Mouse (Mus musculus): ENCODE results near the gene Sik3. TPM values are rescaled to one million over a fixed set of nuclear protein-coding genes. Genes with fewer than 3 reads are reported as not detected.

Sik3 gene
- polyA plus RNA-seq, 1 experiment from 2014 or later = 10.1 TPM

- Histone ChIP-seq H3K9me3 (replicated peaks; ENCODE audit: control insufficient read depth, low read length) (no peaks in the 10 kb centered on the region), H3K4me1 (ENCODE audit: control insufficient read depth, insufficient read depth, low read length) (peaks cover 17% of the 10 kb centered on the region), H3K27ac (ENCODE audit: low read depth, low read length) (no peak overlapping the region), H3K27me3 (ENCODE audit: control insufficient read depth, insufficient read depth, low read length) (no peaks in the 10 kb centered on the region), H3K36me3 (ENCODE audit: control insufficient read depth, insufficient read depth, low read length) (peaks cover 13% of the 10 kb centered on the region), H3K4me3 (ENCODE audit: low read depth, low read length) (no peak overlapping the region), H3K9ac (ENCODE audit: low read depth, low read length) (no peak overlapping the region), H3K4me2 (no peak overlapping the region)
- ATAC-seq (replicated peaks; ENCODE audit: insufficient number of reproducible peaks, low FRiP score, low TSS enrichment) = no peak
- WGBS (ENCODE audit: insufficient replicate concordance) = 76% methylated on average over 9 of the region's 9 CpGs
These were observed 205.6 kb downstream of the Sik3 start for GRCm38 (mm10) chr9:46218176-46218575.

GRCm38 (mm10) chr9:46223090-46223489 lies 210.5 kb downstream of the Sik3 start:
- Histone ChIP-seq H3K4me2 (no peak overlapping the region), H3K27me3 (ENCODE audit: control insufficient read depth, insufficient read depth, low read length) (no peaks in the 10 kb centered on the region), H3K4me3 (ENCODE audit: low read depth, low read length) (no peak overlapping the region), H3K4me1 (ENCODE audit: control insufficient read depth, insufficient read depth, low read length) (no peaks in the 10 kb centered on the region), H3K9ac (ENCODE audit: low read depth, low read length) (no peak overlapping the region), H3K27ac (ENCODE audit: low read depth, low read length) (no peak overlapping the region), H3K9me3 (replicated peaks; ENCODE audit: control insufficient read depth, low read length) (no peaks in the 10 kb centered on the region), H3K36me3 (ENCODE audit: control insufficient read depth, insufficient read depth, low read length) (peaks cover 13% of the 10 kb centered on the region)
- no peak for ATAC-seq (replicated peaks; ENCODE audit: insufficient number of reproducible peaks, low FRiP score, low TSS enrichment)
- WGBS (ENCODE audit: insufficient replicate concordance) = 74% methylated on average over 6 of the region's 6 CpGs

- H3K36me3 ChIP-seq (ENCODE audit: control insufficient read depth, insufficient read depth, low read length) = peaks cover 13% of the 10 kb centered on the region
- no peaks in the 10 kb centered on the region for H3K9me3 ChIP-seq (replicated peaks; ENCODE audit: control insufficient read depth, low read length)
- no peak overlapping the region for H3K4me3 ChIP-seq (ENCODE audit: low read depth, low read length)
- no peak overlapping the region for H3K9ac ChIP-seq (ENCODE audit: low read depth, low read length)
- H3K27ac ChIP-seq (ENCODE audit: low read depth, low read length) = no peak overlapping the region
- 81% methylated on average over 3 of the region's 3 CpGs for WGBS (ENCODE audit: insufficient replicate concordance)
- no peak overlapping the region for H3K4me2 ChIP-seq
- H3K27me3 ChIP-seq (ENCODE audit: control insufficient read depth, insufficient read depth, low read length) = no peaks in the 10 kb centered on the region
- no peaks in the 10 kb centered on the region for H3K4me1 ChIP-seq (ENCODE audit: control insufficient read depth, insufficient read depth, low read length)
- no peak for ATAC-seq (replicated peaks; ENCODE audit: insufficient number of reproducible peaks, low FRiP score, low TSS enrichment)
These were observed 211.5 kb downstream of the Sik3 start for GRCm38 (mm10) chr9:46224101-46224500.

- H3K9ac ChIP-seq (ENCODE audit: low read depth, low read length) = no peak overlapping the region
- H3K36me3 ChIP-seq (ENCODE audit: control insufficient read depth, insufficient read depth, low read length) = peaks cover 13% of the 10 kb centered on the region
- H3K4me2 ChIP-seq = no peak overlapping the region
- no peaks in the 10 kb centered on the region for H3K9me3 ChIP-seq (replicated peaks; ENCODE audit: control insufficient read depth, low read length)
- no peak overlapping the region for H3K4me3 ChIP-seq (ENCODE audit: low read depth, low read length)
- H3K27ac ChIP-seq (ENCODE audit: low read depth, low read length) = no peak overlapping the region
- H3K27me3 ChIP-seq (ENCODE audit: control insufficient read depth, insufficient read depth, low read length) = no peaks in the 10 kb centered on the region
- ATAC-seq (replicated peaks; ENCODE audit: insufficient number of reproducible peaks, low FRiP score, low TSS enrichment) = no peak
- WGBS (ENCODE audit: insufficient replicate concordance) = 57% methylated on average over 5 of the region's 5 CpGs
- peaks cover 2% of the 10 kb centered on the region; the same call in 1 of the 2 replicates for H3K4me1 ChIP-seq (ENCODE audit: control insufficient read depth, insufficient read depth, low read length)
These were observed 212.5 kb downstream of the Sik3 start for GRCm38 (mm10) chr9:46224945-46225660.

GRCm38 (mm10) chr9:46227064-46227614 lies 214.5 kb downstream of the Sik3 start:
- WGBS (ENCODE audit: insufficient replicate concordance) = 58% methylated on average over 3 of the region's 3 CpGs

GRCm38 (mm10) chr9:46228491-46228890 lies 215.9 kb downstream of the Sik3 start, which contains the start of gene Apoa1:
Gene Apoa1 (plus strand): TSS chr9:46228580.
- Histone ChIP-seq H3K27me3 (ENCODE audit: control insufficient read depth, insufficient read depth, low read length) (peaks cover 5% of the 10 kb centered on the region; the same call in 1 of the 2 replicates), H3K4me2 (no peak within 1 kb of the TSS), H3K27ac (ENCODE audit: low read depth, low read length) (no peak within 1 kb of the TSS), H3K9me3 (replicated peaks; ENCODE audit: control insufficient read depth, low read length) (no peaks in the 10 kb centered on the region), H3K9ac (ENCODE audit: low read depth, low read length) (no peak within 1 kb of the TSS), H3K4me3 (ENCODE audit: low read depth, low read length) (no peak within 1 kb of the TSS), H3K4me1 (ENCODE audit: control insufficient read depth, insufficient read depth, low read length) (peaks cover 5% of the 10 kb centered on the region; the same call in 1 of the 2 replicates), H3K36me3 (ENCODE audit: control insufficient read depth, insufficient read depth, low read length) (no peaks in the 10 kb centered on the region)
- no peak for ATAC-seq (replicated peaks; ENCODE audit: insufficient number of reproducible peaks, low FRiP score, low TSS enrichment)
- WGBS (ENCODE audit: insufficient replicate concordance) = 59% methylated on average over 9 of the region's 9 CpGs

More at GRCm38 (mm10) chr9:46227064-46227614, 214.5 kb downstream of the Sik3 start:
- no peak overlapping the region for H3K4me3 ChIP-seq (ENCODE audit: low read depth, low read length)
- H3K4me2 ChIP-seq = no peak overlapping the region
- H3K36me3 ChIP-seq (ENCODE audit: control insufficient read depth, insufficient read depth, low read length) = no peaks in the 10 kb centered on the region
- no peak overlapping the region for H3K27ac ChIP-seq (ENCODE audit: low read depth, low read length)
- H3K27me3 ChIP-seq (ENCODE audit: control insufficient read depth, insufficient read depth, low read length) = peaks cover 5% of the 10 kb centered on the region; the same call in 1 of the 2 replicates
- no peak overlapping the region for H3K9ac ChIP-seq (ENCODE audit: low read depth, low read length)
- ATAC-seq (replicated peaks; ENCODE audit: insufficient number of reproducible peaks, low FRiP score, low TSS enrichment) = no peak
- H3K9me3 ChIP-seq (replicated peaks; ENCODE audit: control insufficient read depth, low read length) = no peaks in the 10 kb centered on the region
- peaks cover 5% of the 10 kb centered on the region; the same call in 1 of the 2 replicates for H3K4me1 ChIP-seq (ENCODE audit: control insufficient read depth, insufficient read depth, low read length)

- H3K4me1 ChIP-seq (ENCODE audit: control insufficient read depth, insufficient read depth, low read length) = peaks cover 5% of the 10 kb centered on the region; the same call in 1 of the 2 replicates
- peak; percentile 58; the same call in 1 of the 2 replicates for ATAC-seq (replicated peaks; ENCODE audit: insufficient number of reproducible peaks, low FRiP score, low TSS enrichment)
- no peak overlapping the region for H3K27ac ChIP-seq (ENCODE audit: low read depth, low read length)
- H3K9me3 ChIP-seq (replicated peaks; ENCODE audit: control insufficient read depth, low read length) = no peaks in the 10 kb centered on the region
- peak overlapping the region; percentile 93 for H3K4me2 ChIP-seq
- peaks cover 5% of the 10 kb centered on the region; the same call in 1 of the 2 replicates for H3K27me3 ChIP-seq (ENCODE audit: control insufficient read depth, insufficient read depth, low read length)
- WGBS (ENCODE audit: insufficient replicate concordance) = 14% methylated on average over 37 of the region's 37 CpGs
- H3K36me3 ChIP-seq (ENCODE audit: control insufficient read depth, insufficient read depth, low read length) = no peaks in the 10 kb centered on the region
- peak overlapping the region; percentile 51 for H3K4me3 ChIP-seq (ENCODE audit: low read depth, low read length)
- peak overlapping the region; percentile 74 for H3K9ac ChIP-seq (ENCODE audit: low read depth, low read length)
These were observed 217.2 kb downstream of the Sik3 start for GRCm38 (mm10) chr9:46229573-46230449.

- Histone ChIP-seq H3K27ac (ENCODE audit: low read depth, low read length) (no peak overlapping the region), H3K4me1 (ENCODE audit: control insufficient read depth, insufficient read depth, low read length) (peaks cover 5% of the 10 kb centered on the region; the same call in 1 of the 2 replicates), H3K9me3 (replicated peaks; ENCODE audit: control insufficient read depth, low read length) (no peaks in the 10 kb centered on the region), H3K9ac (ENCODE audit: low read depth, low read length) (peak overlapping the region; percentile 74), H3K27me3 (ENCODE audit: control insufficient read depth, insufficient read depth, low read length) (peaks cover 5% of the 10 kb centered on the region; the same call in 1 of the 2 replicates), H3K4me3 (ENCODE audit: low read depth, low read length) (peak overlapping the region; percentile 51), H3K4me2 (peak overlapping the region; percentile 93), H3K36me3 (ENCODE audit: control insufficient read depth, insufficient read depth, low read length) (no peaks in the 10 kb centered on the region)
- 21% methylated on average over 13 of the region's 13 CpGs for WGBS (ENCODE audit: insufficient replicate concordance)
- ATAC-seq (replicated peaks; ENCODE audit: insufficient number of reproducible peaks, low FRiP score, low TSS enrichment) = no peak
These were observed 217.9 kb downstream of the Sik3 start for GRCm38 (mm10) chr9:46230450-46230975.
